Mouse (Mus musculus) CH12.LX (cell line): ENCODE measurements around the gene Wnk2. TPM values are rescaled to one million over a fixed set of nuclear protein-coding genes. Genes with fewer than 3 reads are reported as not detected.

Experiments
- DNase-seq: peaks from one replicate; pipeline ENCODE4 v3.0.0-alpha.2; 2013; ENCODE audit errors: extremely low read depth
- H3K27ac ChIP-seq: 2 replicates; pipeline ENCODE4 v1.5.1; 2012; ENCODE audit warnings: low read depth, mild to moderate bottlenecking, control low read depth, moderate library complexity; ENCODE audit not compliant: insufficient read depth
- H3K27me3 ChIP-seq: replicated peaks from 2 replicates; pipeline ENCODE3; 2012; ENCODE audit warnings: inconsistent platforms
- H3K36me3 ChIP-seq, 2 experiments: replicated peaks in 1 of 2; 2 replicates each; pipeline versions ENCODE3 to v1.6.1; 2012; ENCODE audit warnings: inconsistent platforms in 1 of 2, low read length in 1 of 2, mild to moderate bottlenecking in 1 of 2, mixed read lengths in 1 of 2, moderate library complexity in 1 of 2; ENCODE audit not compliant: control insufficient read depth in 1 of 2, insufficient read depth in 1 of 2
- H3K4me1 ChIP-seq, 2 experiments: 2 replicates each; pipeline ENCODE4 v1.6.1; 2012; ENCODE audit warnings: inconsistent platforms in 1 of 2, moderate library complexity in 1 of 2; ENCODE audit not compliant: insufficient read depth in 2 of 2, control insufficient read depth in 1 of 2
- H3K4me2 ChIP-seq: 2 replicates; pipeline ENCODE4 v1.6.1; 2012; ENCODE audit warnings: low read depth, mild to moderate bottlenecking, control low read depth; ENCODE audit not compliant: poor library complexity, insufficient read depth, severe bottlenecking
- H3K4me3 ChIP-seq, 3 experiments: fragments of 150-350 bp in 1 of 3; sonication (generic) in 1 of 3; replicated peaks in 1 of 3; 2 replicates each; pipeline versions ENCODE3 to v1.5.1; 2011 to 2012; ENCODE audit warnings: low read depth in 2 of 3, low read length in 2 of 3, mild to moderate bottlenecking in 2 of 3, moderate library complexity in 2 of 3, control low read depth in 1 of 3, improper control_type of control experiment in 1 of 3, inconsistent platforms in 1 of 3, mixed read lengths in 1 of 3; ENCODE audit not compliant: poor library complexity in 1 of 3
- H3K79me2 ChIP-seq: replicated peaks from 2 replicates; pipeline ENCODE4 v1.6.1; 2012; ENCODE audit warnings: mild to moderate bottlenecking, moderate library complexity; ENCODE audit not compliant: control insufficient read depth, poor library complexity, insufficient read depth, severe bottlenecking; ENCODE audit errors: extremely low read depth
- H3K9ac ChIP-seq: 2 replicates; pipeline ENCODE4 v1.6.1; 2012; ENCODE audit warnings: low read depth, mild to moderate bottlenecking, control low read depth, moderate library complexity; ENCODE audit not compliant: insufficient read depth
- H3K9me3 ChIP-seq: replicated peaks from 2 replicates; pipeline ENCODE3; 2012; ENCODE audit warnings: low read length, inconsistent platforms, mixed read lengths
- CHD2 ChIP-seq: IDR thresholded peaks from 2 replicates; pipeline ENCODE4 v1.6.1; 2011; ENCODE audit warnings: low read length, improper control_type of control experiment
- CTCF ChIP-seq, 2 experiments: IDR thresholded peaks in 1 of 2; conservative IDR thresholded peaks in 1 of 2; 2 replicates each; pipeline ENCODE4 v1.5.1; 2011 to 2012; ENCODE audit warnings: low read depth in 2 of 2, low read length in 2 of 2, improper control_type of control experiment in 1 of 2, inconsistent platforms in 1 of 2, mild to moderate bottlenecking in 1 of 2, moderate library complexity in 1 of 2
- ELF1 ChIP-seq: IDR thresholded peaks from 2 replicates; pipeline ENCODE4 v1.6.1; 2014; ENCODE audit warnings: low read depth, mild to moderate bottlenecking, inconsistent platforms, low read length, improper control_type of control experiment
- EP300 ChIP-seq: IDR thresholded peaks from 2 replicates; pipeline ENCODE4 v1.6.1; 2011; ENCODE audit warnings: low read length, improper control_type of control experiment
- GABPA ChIP-seq: IDR thresholded peaks from 2 replicates; pipeline ENCODE4 v1.6.1; 2012; ENCODE audit warnings: low read depth, low read length, improper control_type of control experiment, inconsistent platforms; ENCODE audit not compliant: insufficient replicate concordance
- HCFC1 ChIP-seq: IDR thresholded peaks from 2 replicates; pipeline ENCODE4 v1.6.1; 2012; ENCODE audit warnings: low read depth, mild to moderate bottlenecking, inconsistent platforms, low read length, improper control_type of control experiment
- JUND ChIP-seq: conservative IDR thresholded peaks from 2 replicates; pipeline ENCODE4 v1.6.1; 2011; ENCODE audit warnings: low read depth, low read length, improper control_type of control experiment
- KAT2A ChIP-seq: IDR thresholded peaks from 2 replicates; pipeline ENCODE4 v1.6.1; 2012; ENCODE audit warnings: low read length, improper control_type of control experiment, inconsistent platforms; ENCODE audit not compliant: insufficient replicate concordance
- MAZ ChIP-seq: IDR thresholded peaks from 2 replicates; pipeline ENCODE4 v1.6.1; 2012; ENCODE audit warnings: low read depth, mild to moderate bottlenecking, inconsistent platforms, low read length, improper control_type of control experiment, moderate library complexity
- NELFE ChIP-seq: IDR thresholded peaks from 2 replicates; pipeline ENCODE4 v1.6.1; 2011; ENCODE audit warnings: low read depth, low read length, improper control_type of control experiment
- POLR2A ChIP-seq: IDR thresholded peaks from 2 replicates; pipeline ENCODE4 v1.6.1; 2011; ENCODE audit warnings: low read depth, mild to moderate bottlenecking, improper control_type of control experiment, low read length
- RAD21 ChIP-seq: IDR thresholded peaks from 2 replicates; pipeline ENCODE4 v1.6.1; 2011; ENCODE audit warnings: low read depth, mild to moderate bottlenecking, low read length, improper control_type of control experiment, moderate library complexity
- RCOR1 ChIP-seq: conservative IDR thresholded peaks from 2 replicates; pipeline ENCODE4 v1.6.1; 2012; ENCODE audit warnings: low read depth, mild to moderate bottlenecking, inconsistent platforms, low read length, improper control_type of control experiment
- SIN3A ChIP-seq: IDR thresholded peaks from 2 replicates; pipeline ENCODE4 v1.6.1; 2012; ENCODE audit warnings: low read length, improper control_type of control experiment, inconsistent platforms
- SMC3 ChIP-seq: IDR thresholded peaks from 2 replicates; pipeline ENCODE4 v1.6.1; 2011; ENCODE audit warnings: low read depth, low read length, improper control_type of control experiment
- ZNF384 ChIP-seq: IDR thresholded peaks from 2 replicates; pipeline ENCODE4 v1.6.1; 2012; ENCODE audit warnings: low read depth, low read length, improper control_type of control experiment, inconsistent platforms
- dilution Hi-C: fragments of 300-500 bp; cut with MboI; formaldehyde crosslinking; loops from 2 replicates; pipeline ENCODE4 v1.14.3; 2020; ENCODE audit warnings: low sequenced_read_pairs; ENCODE audit not compliant: extremely low pct_unique_long_range_greater_than_20kb, extremely low pct_ligation_motif_present
- in situ Hi-C: fragments of 300-500 bp; cut with MboI; formaldehyde crosslinking; loops from 3 replicates; pipeline ENCODE4 v1.14.3; 2019; ENCODE audit warnings: low sequenced_read_pairs, low pct_ligation_motif_present, low pct_unique_long_range_greater_than_20kb, mixed read lengths
- polyA plus RNA-seq: library from polyadenylated mRNA; unstranded; fragments of >175 nt; gene quantifications from 2 replicates; pipeline ENCODE4 v1.2.1, GENCODE M21; 2012; ENCODE audit warnings: low read depth; ENCODE audit not compliant: insufficient read length
- total RNA-seq, 2 experiments: library from RNA; depleted of rRNA; stranded (reverse); fragments of 300-350 nt in 1 of 2; fragments of >200 nt in 1 of 2; gene quantifications; 2 replicates each; pipeline ENCODE4 v1.2.3; 2012 to 2014

Gene Wnk2
- total and polyA plus RNA-seq, 3 experiments: 0.04 TPM; not detected in 2

GRCm38 (mm10) chr13:49103913-49104312, 43.9 kb downstream of the Wnk2 start:
- no peak for DNase-seq
- TF ChIP-seq RAD21 (no peak), CHD2 (no peak), SMC3 (no peak), HCFC1 (no peak), GABPA (no peak), POLR2A (no peak), CTCF (conservative IDR thresholded peaks at IDR 0.05 in 1 of 2, IDR thresholded peaks at IDR 0.05 in 1 of 2; ENCODE audit: low read depth in 2 of 2, low read length in 2 of 2) (no peak)
- TF ChIP-seq, all 38 proteins: peak for 0
- Histone ChIP-seq H3K4me1 (peaks cover 2 to 19% of the 10 kb centered on the region in 2 experiments; a peak in 2 of 4 replicates), H3K4me3 (no peak overlapping the region), H3K27ac (no peak overlapping the region), H3K4me2 (no peak overlapping the region), H3K36me3 (no peaks in the 10 kb centered on the region), H3K9me3 (peaks cover 7% of the 10 kb centered on the region), H3K9ac (no peak overlapping the region), H3K27me3 (no peaks in the 10 kb centered on the region), H3K79me2 (no peaks in the 10 kb centered on the region)
- in situ Hi-C loops: no loop called here
- dilution Hi-C loops: no loop called here

- Histone ChIP-seq H3K79me2 (no peaks in the 10 kb centered on the region), H3K4me3 (no peak overlapping the region), H3K4me2 (no peak overlapping the region), H3K36me3 (no peaks in the 10 kb centered on the region), H3K9ac (no peak overlapping the region), H3K27ac (no peak overlapping the region), H3K4me1 (peaks cover 2 to 13% of the 10 kb centered on the region in 2 experiments; a peak in 2 of 4 replicates), H3K9me3 (peaks cover 7% of the 10 kb centered on the region), H3K27me3 (no peaks in the 10 kb centered on the region)
- dilution Hi-C loops: no loop called here
- DNase-seq: no peak
- TF ChIP-seq KAT2A: no peak
- TF ChIP-seq MAZ: no peak
- no peak for TF ChIP-seq CTCF (conservative IDR thresholded peaks at IDR 0.05 in 1 of 2, IDR thresholded peaks at IDR 0.05 in 1 of 2; ENCODE audit: low read depth in 2 of 2, low read length in 2 of 2)
- TF ChIP-seq ZNF384: no peak
- TF ChIP-seq RCOR1: no peak
- in situ Hi-C loops: no loop called here
Observed at GRCm38 (mm10) chr13:49103235-49103634, 44.6 kb downstream of the Wnk2 start.

- dilution Hi-C loops (no loop called here), in situ Hi-C loops (no loop called here)
- no peak for DNase-seq
- H3K9me3 ChIP-seq: no peaks in the 10 kb centered on the region
- no peak overlapping the region for H3K9ac ChIP-seq
- H3K27ac ChIP-seq: no peak overlapping the region
- no peak for TF ChIP-seq RCOR1
- no peak for TF ChIP-seq MAZ
- TF ChIP-seq SIN3A: no peak
- TF ChIP-seq JUND: no peak
- no peak for TF ChIP-seq EP300
- no peak for TF ChIP-seq ZNF384
- no peak for TF ChIP-seq ELF1
- TF ChIP-seq NELFE: no peak
- H3K4me1 ChIP-seq: peaks cover 0 to 9% of the 10 kb centered on the region in 2 experiments; a peak in 2 of 4 replicates
- no peak overlapping the region for H3K4me3 ChIP-seq
- H3K27me3 ChIP-seq: no peaks in the 10 kb centered on the region
- H3K4me2 ChIP-seq: no peak overlapping the region
- no peaks in the 10 kb centered on the region for H3K36me3 ChIP-seq
- H3K79me2 ChIP-seq: no peaks in the 10 kb centered on the region
Observed at GRCm38 (mm10) chr13:49100417-49100816, 47.4 kb downstream of the Wnk2 start.
